Mouse (Mus musculus): ENCODE data around the gene Zswim4. TPM values are rescaled to one million over a fixed set of nuclear protein-coding genes. Genes with fewer than 3 reads are reported as not detected.

Gene Zswim4
- total RNA-seq, 1 experiment, result 22.1 TPM

DNA sequence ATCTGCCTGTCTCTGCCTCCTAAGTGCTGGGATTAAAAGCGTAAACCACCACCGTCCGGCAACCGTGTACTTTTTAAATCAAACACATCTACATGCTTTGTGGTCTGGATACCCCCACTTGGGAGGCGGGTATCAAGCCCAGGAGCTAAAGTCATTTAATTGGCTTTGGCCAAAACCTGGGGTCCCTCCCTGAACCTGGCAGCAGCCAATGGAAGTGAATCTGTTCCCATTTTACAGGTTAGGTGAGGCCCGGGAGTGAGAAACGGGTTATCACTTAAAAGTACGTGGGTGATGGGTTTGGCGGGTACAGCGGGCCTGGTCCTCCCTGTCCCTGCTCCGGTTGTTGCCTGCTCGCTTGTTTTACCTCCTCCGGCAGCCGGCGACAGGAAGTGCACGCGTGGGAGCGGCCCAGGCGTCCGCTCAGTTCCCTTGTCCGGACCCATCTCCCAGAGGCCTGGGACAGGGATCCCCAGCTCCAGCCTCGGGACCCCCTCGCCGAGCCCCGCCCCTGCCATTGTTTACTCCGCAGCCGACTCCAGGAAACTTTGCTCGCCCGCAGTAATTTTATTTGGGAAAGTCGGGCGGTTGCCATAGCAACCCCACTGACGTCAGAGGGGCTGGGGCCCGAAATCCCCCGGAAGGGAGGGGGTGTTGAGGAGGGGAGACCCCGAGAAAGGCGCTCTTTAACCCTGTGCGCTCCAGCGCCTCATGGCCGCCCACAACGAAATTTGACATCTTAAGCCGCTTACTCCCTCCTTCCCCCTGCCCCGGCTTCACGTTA is 39.5 kb downstream of the Zswim4 start:
- in situ Hi-C loops (cut with MboI; ENCODE audit: low sequenced_read_pairs in 2 of 2, unreplicated experiment in 2 of 2), result no loop called here

DNA sequence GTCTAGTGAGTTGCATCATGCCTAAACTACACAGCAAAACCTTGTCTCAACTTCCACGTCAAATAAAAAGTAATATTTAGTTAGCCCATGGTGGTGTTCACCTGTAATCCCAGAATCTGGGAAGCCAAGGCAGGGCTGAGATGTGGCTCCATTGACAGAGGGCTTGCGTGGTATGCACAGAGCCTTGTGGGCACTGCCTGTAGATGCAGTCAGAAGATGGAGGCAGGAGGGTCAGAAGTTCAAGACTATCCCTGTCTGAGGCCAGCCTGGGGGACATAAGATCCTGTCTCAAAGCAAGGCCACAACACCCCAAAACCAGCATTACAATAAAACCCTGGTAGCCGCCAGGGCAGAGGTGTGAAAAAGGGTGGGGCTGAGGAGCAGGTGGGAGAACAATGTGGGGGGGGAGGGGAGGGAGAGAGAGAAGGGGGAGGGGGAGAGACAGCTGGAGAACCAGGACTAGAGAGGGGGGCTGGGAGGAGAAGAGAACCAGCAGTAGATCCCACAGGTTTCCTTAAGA is 42.6 kb downstream of the Zswim4 start:
- TF ChIP-seq ZNF384 (IDR thresholded peaks at IDR 0.05; ENCODE audit: low read depth, low read length), result no peak
- TF ChIP-seq CHD2 (IDR thresholded peaks at IDR 0.05; ENCODE audit: low read depth, low read length), result 0 out of 2 replicates have a peak, but pooled peaks have one; percentile 1
- no peaks in the 10 kb centered on the region for H3K36me3 ChIP-seq (ENCODE audit: control insufficient read depth, insufficient read depth, low read length, poor library complexity, severe bottlenecking)
- H3K4me1 ChIP-seq (ENCODE audit: control insufficient read depth in 2 of 2, insufficient read depth in 2 of 2, low read length in 2 of 2, poor library complexity in 1 of 2), result peaks cover 7 to 22% of the 10 kb centered on the region in 2 experiments; a peak in 3 of 4 replicates
- no peaks in the 10 kb centered on the region for H3K9me3 ChIP-seq (ENCODE audit: control insufficient read depth, insufficient read depth, low read depth, low read length)
- DNase-seq (ENCODE audit: low read depth, low spot score), result no peak
- in situ Hi-C loops (cut with MboI; ENCODE audit: low sequenced_read_pairs in 2 of 2, unreplicated experiment in 2 of 2), result no loop called here
- peak overlapping the region; percentile 56 for H3K27ac ChIP-seq (ENCODE audit: insufficient read depth, low read depth, low read length, poor library complexity, severe bottlenecking)
- no peak overlapping the region for H3K9ac ChIP-seq (ENCODE audit: insufficient read depth, low read depth, low read length, poor library complexity, severe bottlenecking)
- H3K4me3 ChIP-seq (ENCODE audit: insufficient read depth in 1 of 2, low read depth in 1 of 2, low read length in 2 of 2, poor library complexity in 1 of 2, severe bottlenecking in 1 of 2), result no peak overlapping the region

More for the DNA sequence above, 39.5 kb downstream of the Zswim4 start:
- Histone ChIP-seq H3K9ac (ENCODE audit: insufficient read depth, low read depth, low read length, poor library complexity, severe bottlenecking) (peak overlapping the region; percentile 83), H3K27ac (ENCODE audit: insufficient read depth, low read depth, low read length, poor library complexity, severe bottlenecking) (peak overlapping the region; percentile 95), H3K4me1 (ENCODE audit: control insufficient read depth in 2 of 2, insufficient read depth in 2 of 2, low read length in 2 of 2, poor library complexity in 1 of 2) (peaks cover 7 to 30% of the 10 kb centered on the region in 2 experiments; a peak in 3 of 4 replicates), H3K9me3 (ENCODE audit: control insufficient read depth, insufficient read depth, low read depth, low read length) (no peaks in the 10 kb centered on the region), H3K36me3 (ENCODE audit: control insufficient read depth, insufficient read depth, low read length, poor library complexity, severe bottlenecking) (no peaks in the 10 kb centered on the region; the same call in 1 of the 2 replicates), H3K4me3 (ENCODE audit: insufficient read depth in 1 of 2, low read depth in 1 of 2, low read length in 2 of 2, poor library complexity in 1 of 2, severe bottlenecking in 1 of 2) (peak overlapping the region; percentile 66 to 68)
- TF ChIP-seq ZC3H11A (IDR thresholded peaks at IDR 0.05; ENCODE audit: borderline replicate concordance, low read depth, low read length) (no peak), HCFC1 (IDR thresholded peaks at IDR 0.05; ENCODE audit: borderline replicate concordance, insufficient read depth, low read length) (no peak)
- DNase-seq (ENCODE audit: low read depth, low spot score), result no peak

DNA sequence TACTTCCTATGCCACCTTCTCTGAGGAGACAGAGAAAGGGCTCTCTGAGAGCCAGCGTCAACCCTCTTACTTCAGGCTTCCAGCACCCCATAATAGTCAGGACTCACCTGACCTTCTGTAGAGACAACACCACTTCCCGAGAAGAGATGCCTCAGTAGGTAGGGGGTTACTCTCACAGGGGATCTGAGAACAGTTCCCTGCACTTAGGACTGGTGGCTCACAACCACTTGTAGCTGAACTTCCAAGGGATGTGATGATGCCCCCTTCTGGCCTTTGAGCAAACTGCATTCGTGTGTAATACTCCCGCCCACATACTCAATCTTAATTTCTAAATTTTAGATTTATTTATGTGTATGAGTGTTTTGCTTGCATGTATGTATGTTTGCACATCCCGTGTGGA is 43.3 kb downstream of the Zswim4 start:
- Histone ChIP-seq H3K4me3 (ENCODE audit: insufficient read depth in 1 of 2, low read depth in 1 of 2, low read length in 2 of 2, poor library complexity in 1 of 2, severe bottlenecking in 1 of 2) (no peak overlapping the region; a peak in 1 of 4 replicates), H3K36me3 (ENCODE audit: control insufficient read depth, insufficient read depth, low read length, poor library complexity, severe bottlenecking) (no peaks in the 10 kb centered on the region), H3K27ac (ENCODE audit: insufficient read depth, low read depth, low read length, poor library complexity, severe bottlenecking) (peak overlapping the region; percentile 97; the same call in 1 of the 2 replicates), H3K4me1 (ENCODE audit: control insufficient read depth in 2 of 2, insufficient read depth in 2 of 2, low read length in 2 of 2, poor library complexity in 1 of 2) (peaks cover 7 to 19% of the 10 kb centered on the region in 2 experiments; a peak in 3 of 4 replicates), H3K9me3 (ENCODE audit: control insufficient read depth, insufficient read depth, low read depth, low read length) (no peaks in the 10 kb centered on the region), H3K9ac (ENCODE audit: insufficient read depth, low read depth, low read length, poor library complexity, severe bottlenecking) (no peak overlapping the region)
- TF ChIP-seq HCFC1 (IDR thresholded peaks at IDR 0.05; ENCODE audit: borderline replicate concordance, insufficient read depth, low read length) (no peak), ZC3H11A (IDR thresholded peaks at IDR 0.05; ENCODE audit: borderline replicate concordance, low read depth, low read length) (no peak), ZNF384 (IDR thresholded peaks at IDR 0.05; ENCODE audit: low read depth, low read length) (no peak), CHD2 (IDR thresholded peaks at IDR 0.05; ENCODE audit: low read depth, low read length) (no peak), MAFK (IDR thresholded peaks at IDR 0.05; ENCODE audit: insufficient read depth, low read depth, low read length) (no peak)
- in situ Hi-C loops (cut with MboI; ENCODE audit: low sequenced_read_pairs in 2 of 2, unreplicated experiment in 2 of 2), result no loop called here
- DNase-seq (ENCODE audit: low read depth, low spot score), result no peak

DNA sequence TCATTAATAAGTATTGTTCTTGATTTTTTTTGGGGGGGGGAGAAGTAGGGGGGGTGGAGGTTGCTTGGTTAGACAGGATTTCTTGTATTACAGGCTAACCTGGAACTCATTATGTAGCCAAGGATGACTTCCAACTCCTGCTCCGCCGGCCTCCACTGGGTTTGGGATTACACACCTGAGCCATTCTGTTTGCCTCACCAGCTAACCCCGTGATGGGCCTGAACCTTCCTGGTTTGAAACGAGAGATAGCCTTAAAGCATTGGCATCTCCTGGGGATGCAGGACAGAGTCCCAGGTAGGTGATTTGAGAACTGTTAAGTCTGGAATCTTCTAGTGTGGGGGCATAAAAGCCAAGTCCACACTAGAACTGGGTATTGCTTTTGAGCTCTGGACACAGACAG is 43.7 kb downstream of the Zswim4 start:
- H3K27ac ChIP-seq (ENCODE audit: insufficient read depth, low read depth, low read length, poor library complexity, severe bottlenecking), result peak overlapping the region; percentile 97

More for the DNA sequence above, 43.7 kb downstream of the Zswim4 start:
- H3K9me3 ChIP-seq (ENCODE audit: control insufficient read depth, insufficient read depth, low read depth, low read length), result no peaks in the 10 kb centered on the region
- no peaks in the 10 kb centered on the region for H3K36me3 ChIP-seq (ENCODE audit: control insufficient read depth, insufficient read depth, low read length, poor library complexity, severe bottlenecking)
- H3K9ac ChIP-seq (ENCODE audit: insufficient read depth, low read depth, low read length, poor library complexity, severe bottlenecking), result 0 out of 2 replicates have a peak overlapping the region, but pooled peaks have one; percentile 93
- H3K4me1 ChIP-seq (ENCODE audit: control insufficient read depth in 2 of 2, insufficient read depth in 2 of 2, low read length in 2 of 2, poor library complexity in 1 of 2), result peaks cover 7 to 17% of the 10 kb centered on the region in 2 experiments; a peak in 3 of 4 replicates
- no peak for DNase-seq (ENCODE audit: low read depth, low spot score)
- H3K4me3 ChIP-seq (ENCODE audit: insufficient read depth in 1 of 2, low read depth in 1 of 2, low read length in 2 of 2, poor library complexity in 1 of 2, severe bottlenecking in 1 of 2), result no peak overlapping the region; a peak in 1 of 4 replicates
- TF ChIP-seq HCFC1 (IDR thresholded peaks at IDR 0.05; ENCODE audit: borderline replicate concordance, insufficient read depth, low read length) (no peak), ZNF384 (IDR thresholded peaks at IDR 0.05; ENCODE audit: low read depth, low read length) (no peak), CHD2 (IDR thresholded peaks at IDR 0.05; ENCODE audit: low read depth, low read length) (no peak), MAFK (IDR thresholded peaks at IDR 0.05; ENCODE audit: insufficient read depth, low read depth, low read length) (no peak), ZC3H11A (IDR thresholded peaks at IDR 0.05; ENCODE audit: borderline replicate concordance, low read depth, low read length) (no peak)
- in situ Hi-C loops (cut with MboI; ENCODE audit: low sequenced_read_pairs in 2 of 2, unreplicated experiment in 2 of 2), result no loop called here

Data from ES-E14 (cell line).